Mouse (Mus musculus): Measurements from ENCODE around the gene Senp3. TPM values are rescaled to one million over a fixed set of nuclear protein-coding genes. Genes with fewer than 3 reads are reported as not detected.

Senp3 gene
- polyA plus RNA-seq (2012; rRNA removed), result 92.5 and 186 TPM in 2 replicates

GRCm38 (mm10) chr11:69681314-69682208, at the start of gene Senp3:
Senp3 (minus strand) TSS chr11:69682084.

GRCm38 (mm10) chr11:69695361-69696181, 13.7 kb upstream of the Senp3 start, which contains the start of the genes Tnfsf12 and Tnfsfm13:
Tnfsf12 (minus strand) TSS chr11:69695849.
Tnfsfm13 (minus strand) TSS chr11:69696098.

GRCm38 (mm10) chr11:69685526-69686148, 3.8 kb upstream of the Senp3 start, which contains the start of gene Tnfsf13:
Tnfsf13 (minus strand) TSS chr11:69685784.

GRCm38 (mm10) chr11:69672211-69672706, 9.6 kb downstream of the Senp3 start, which contains the start of gene Eif4a1:
Eif4a1 (minus strand) TSS chr11:69672423.

GRCm38 (mm10) chr11:69665961-69666664, 15.8 kb downstream of the Senp3 start, which contains the start of gene Cd68:
Cd68 (minus strand) TSS chr11:69666153.

GRCm38 (mm10) chr11:69662213-69662966, 19.5 kb downstream of the Senp3 start, which contains the start of gene Mpdu1:
Mpdu1 (minus strand) TSS chr11:69662642.

GRCm38 (mm10) chr11:69655264-69656064, 26.4 kb downstream of the Senp3 start, which contains the start of gene Sox15:
Sox15 (plus strand) TSS chr11:69655314.

GRCm38 (mm10) chr11:69632284-69633089, 49.4 kb downstream of the Senp3 start, which contains the start of gene Fxr2:
Fxr2 (plus strand) TSS chr11:69632990.

Other genes starting within 250 kb of the Senp3 start
- gene Dnah2, start 133.0 kb downstream of the Senp3 start, polyA plus RNA-seq (2012; rRNA removed), result 1.5 and 2.1 TPM in 2 replicates
- gene Efnb3, start 121.9 kb downstream of the Senp3 start, polyA plus RNA-seq (2012; rRNA removed), result 60.4 and 60.6 TPM in 2 replicates
- gene Wrap53, start 101.8 kb downstream of the Senp3 start, polyA plus RNA-seq (2012; rRNA removed), result 22.5 and 33.0 TPM in 2 replicates
- gene Trp53, start 101.7 kb downstream of the Senp3 start, polyA plus RNA-seq (2012; rRNA removed), result 151 and 154 TPM in 2 replicates
- 11.4 and 13.4 TPM in 2 replicates for gene Atp1b2, start 76.1 kb downstream of the Senp3 start, polyA plus RNA-seq (2012; rRNA removed)
- 0.86 and 1.6 TPM in 2 replicates for gene Shbg, start 64.2 kb downstream of the Senp3 start, polyA plus RNA-seq (2012; rRNA removed)
- 14.8 and 16.0 TPM in 2 replicates for gene Sat2, start 60.1 kb downstream of the Senp3 start, polyA plus RNA-seq (2012; rRNA removed)
- 126 and 156 TPM in 2 replicates for gene Fxr2, start 49.1 kb downstream of the Senp3 start, polyA plus RNA-seq (2012; rRNA removed)
- gene Sox15, start 26.8 kb downstream of the Senp3 start, polyA plus RNA-seq (2012; rRNA removed), result 0.12 and 0.22 TPM in 2 replicates
- 97.0 and 101 TPM in 2 replicates for gene Mpdu1, start 19.4 kb downstream of the Senp3 start, polyA plus RNA-seq (2012; rRNA removed)
- 4.7 and 9.4 TPM in 2 replicates for gene Cd68, start 15.9 kb downstream of the Senp3 start, polyA plus RNA-seq (2012; rRNA removed)
- gene Eif4a1, start 9.7 kb downstream of the Senp3 start, polyA plus RNA-seq (2012; rRNA removed), result 1,301 and 1,419 TPM in 2 replicates
- 0.29 and 0.97 TPM in 2 replicates for gene Tnfsf13, start 3.7 kb upstream of the Senp3 start, polyA plus RNA-seq (2012; rRNA removed)
- 4.4 and 4.9 TPM in 2 replicates for gene Tnfsf12, start 13.8 kb upstream of the Senp3 start, polyA plus RNA-seq (2012; rRNA removed)
- gene Tnfsfm13, start 14.0 kb upstream of the Senp3 start, polyA plus RNA-seq (2012; rRNA removed), result 1.7 and 2.3 TPM in 2 replicates
- 48.6 and 79.6 TPM in 2 replicates for gene Polr2a, start 76.6 kb upstream of the Senp3 start, polyA plus RNA-seq (2012; rRNA removed)
- gene Slc35g3, start 79.9 kb upstream of the Senp3 start, polyA plus RNA-seq (2012; rRNA removed), result 0.16 and 0.30 TPM in 2 replicates
- gene Zbtb4, start 83.8 kb upstream of the Senp3 start, polyA plus RNA-seq (2012; rRNA removed), result 4.7 and 5.0 TPM in 2 replicates
- gene Chrnb1, start 113.9 kb upstream of the Senp3 start, polyA plus RNA-seq (2012; rRNA removed), result 1.7 and 15.7 TPM in 2 replicates
- 4.7 and 7.5 TPM in 2 replicates for gene Fgf11, start 119.8 kb upstream of the Senp3 start, polyA plus RNA-seq (2012; rRNA removed)
- gene Tmem102, start 123.5 kb upstream of the Senp3 start, polyA plus RNA-seq (2012; rRNA removed), result 0.19 and 0.27 TPM in 2 replicates
- not detected in 2 replicates for gene Gm39566, start 133.2 kb upstream of the Senp3 start, polyA plus RNA-seq (2012; rRNA removed)
- not detected in 2 replicates for gene Spem2, start 136.4 kb upstream of the Senp3 start, polyA plus RNA-seq (2012; rRNA removed)
- gene Spem1, start 140.1 kb upstream of the Senp3 start, polyA plus RNA-seq (2012; rRNA removed), result 0.80 and 0.86 TPM in 2 replicates
- gene Nlgn2, start 155.7 kb upstream of the Senp3 start, polyA plus RNA-seq (2012; rRNA removed), result 70.3 and 84.9 TPM in 2 replicates
- gene Tmem256, start 156.4 kb upstream of the Senp3 start, polyA plus RNA-seq (2012; rRNA removed), result 137 and 187 TPM in 2 replicates
- gene Plscr3, start 164.3 kb upstream of the Senp3 start, polyA plus RNA-seq (2012; rRNA removed), result 60.2 and 99.9 TPM in 2 replicates
- 0.25 and 0.65 TPM in 2 replicates for gene Tnk1, start 176.6 kb upstream of the Senp3 start, polyA plus RNA-seq (2012; rRNA removed)
- not detected in 2 replicates for gene Tmem95, start 195.9 kb upstream of the Senp3 start, polyA plus RNA-seq (2012; rRNA removed)
- gene Kctd11, start 199.3 kb upstream of the Senp3 start, polyA plus RNA-seq (2012; rRNA removed), result 2.3 and 2.9 TPM in 2 replicates
- gene Acap1, start 213.5 kb upstream of the Senp3 start, polyA plus RNA-seq (2012; rRNA removed), result 2.0 and 2.4 TPM in 2 replicates
- 10.4 and 14.1 TPM in 2 replicates for gene 2810408A11Rik, start 218.9 kb upstream of the Senp3 start, polyA plus RNA-seq (2012; rRNA removed)
- 86.7 and 121 TPM in 2 replicates for gene Neurl4, start 219.0 kb upstream of the Senp3 start, polyA plus RNA-seq (2012; rRNA removed)
- 71.0 and 88.1 TPM in 2 replicates for gene Gps2, start 231.8 kb upstream of the Senp3 start, polyA plus RNA-seq (2012; rRNA removed)
- 1,164 and 1,181 TPM in 2 replicates for gene Eif5a, start 239.9 kb upstream of the Senp3 start, polyA plus RNA-seq (2012; rRNA removed)